Mouse (Mus musculus): ENCODE data around the gene Ppard. TPM values are rescaled to one million over a fixed set of nuclear protein-coding genes. Genes with fewer than 3 reads are reported as not detected.
A peak's percentile ranks its signal among the peaks of the same experiment; 100 is the strongest.
"Not testable (repeated sequence)": the region's sequence is repeated elsewhere in the genome, so short reads cannot be mapped to it uniquely, and the experiment has no call there.

Gene Ppard
- polyA plus RNA-seq, 1 experiment from 2014 or later: 4.6 TPM

DNA sequence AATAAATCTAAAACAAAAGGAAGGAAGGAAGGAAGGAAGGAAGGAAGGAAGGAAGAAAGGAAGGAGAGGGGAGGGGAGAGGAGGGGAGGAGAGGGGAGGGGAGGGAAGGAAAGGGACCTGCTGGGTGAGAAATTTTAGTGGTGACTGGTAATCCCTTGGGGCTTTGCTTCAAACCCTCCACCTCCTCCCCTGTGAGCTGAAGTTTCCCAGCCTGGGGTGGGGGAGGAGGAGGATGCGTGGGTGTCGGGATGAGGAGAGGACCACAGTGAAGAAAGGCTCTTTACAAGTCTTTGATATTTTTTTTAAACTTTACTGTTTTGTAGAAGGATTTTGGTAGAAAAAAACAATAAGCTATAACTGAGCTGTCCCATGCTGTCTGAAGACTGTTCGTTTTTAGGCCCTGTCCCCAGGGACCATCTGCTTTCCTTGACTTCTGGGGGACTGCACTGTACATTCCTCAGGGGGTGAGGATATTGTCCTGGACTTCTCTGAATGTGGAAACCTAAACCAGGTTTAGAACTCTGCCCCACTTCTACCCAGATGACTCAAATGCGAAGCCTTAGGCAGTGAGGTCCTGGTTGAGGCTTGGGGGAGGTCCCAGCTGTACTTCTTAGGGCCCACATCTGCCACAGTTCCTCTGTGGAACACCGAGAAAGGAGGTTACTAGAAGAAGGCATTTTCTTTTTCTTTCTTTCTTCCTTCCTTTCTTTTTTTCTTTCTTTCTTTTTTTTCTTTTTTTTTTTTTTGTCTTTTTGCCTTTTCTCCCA is 79.0 kb downstream of the Ppard start:
- no peak for ATAC-seq (ENCODE audit: insufficient read depth, low FRiP score, low read depth)
- Histone ChIP-seq H3K4me1 (peaks cover 15% of the 10 kb centered on the region), H3K4me3 (replicated peaks) (no peak overlapping the region), H3K27me3 (replicated peaks) (no peaks in the 10 kb centered on the region), H3K9me3 (no peaks in the 10 kb centered on the region), H3K4me2 (no peak overlapping the region), H3K9ac (no peak overlapping the region), H3K27ac (no peak overlapping the region), H3K36me3 (peaks cover 7% of the 10 kb centered on the region; the same call in 1 of the 2 replicates)
- 76% methylated on average over 5 of the region's 5 CpGs for WGBS

DNA sequence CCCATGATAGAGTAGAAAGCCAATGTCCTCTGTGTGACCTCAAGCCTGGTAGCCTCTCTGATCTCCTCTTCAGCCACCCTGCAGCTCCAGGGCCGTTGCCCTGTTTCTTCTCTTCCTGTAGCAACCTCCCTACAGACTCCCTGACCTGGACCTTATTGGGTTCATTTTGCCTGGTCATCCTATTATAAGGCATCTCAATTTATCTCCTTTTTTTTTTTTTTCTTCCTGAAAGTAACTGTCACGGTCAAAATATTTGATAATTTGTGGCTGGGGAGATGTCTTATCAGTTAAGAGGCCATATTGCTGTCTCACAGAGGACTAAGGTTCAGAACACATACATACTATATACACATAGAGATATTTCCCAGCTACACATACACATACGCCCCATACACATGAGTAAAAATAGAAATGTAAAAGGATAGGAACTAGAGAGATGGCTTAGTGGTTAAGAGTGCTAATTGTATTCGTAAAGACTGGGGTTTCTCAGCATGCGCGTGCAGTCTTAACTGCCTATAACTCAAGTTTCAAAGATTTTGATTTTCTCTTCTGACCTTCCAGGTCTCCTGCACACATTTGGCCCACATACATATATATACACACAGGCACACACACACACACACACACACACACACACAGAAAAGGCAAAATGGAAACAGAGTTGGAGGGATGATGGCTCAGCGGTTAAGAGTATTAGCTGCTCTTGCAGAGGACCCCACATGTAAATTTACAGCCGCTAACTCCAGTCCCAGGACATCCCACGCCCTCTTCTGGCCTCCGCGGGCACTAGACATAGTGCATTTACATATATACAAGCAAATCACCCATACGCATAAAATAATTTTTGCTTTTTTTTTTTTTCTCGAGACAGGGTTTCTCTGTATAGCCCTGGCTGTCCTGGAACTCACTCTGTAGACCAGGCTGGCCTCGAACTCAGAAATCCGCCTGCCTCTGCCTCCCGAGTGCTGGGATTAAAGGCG is 80.0 kb downstream of the Ppard start:
- Histone ChIP-seq H3K4me2 (peak overlapping the region; percentile 83), H3K27me3 (replicated peaks) (no peaks in the 10 kb centered on the region), H3K9me3 (no peaks in the 10 kb centered on the region), H3K36me3 (peaks cover 16% of the 10 kb centered on the region), H3K27ac (peak overlapping the region; percentile 73), H3K4me3 (replicated peaks) (peak overlapping the region; percentile 90), H3K9ac (no peak overlapping the region; the same call in 1 of the 2 replicates), H3K4me1 (peaks cover 15% of the 10 kb centered on the region)
- peak; percentile 0; the same call in 1 of the 2 replicates for ATAC-seq (ENCODE audit: insufficient read depth, low FRiP score, low read depth)
- 22% methylated on average over 17 of the region's 17 CpGs for WGBS

DNA sequence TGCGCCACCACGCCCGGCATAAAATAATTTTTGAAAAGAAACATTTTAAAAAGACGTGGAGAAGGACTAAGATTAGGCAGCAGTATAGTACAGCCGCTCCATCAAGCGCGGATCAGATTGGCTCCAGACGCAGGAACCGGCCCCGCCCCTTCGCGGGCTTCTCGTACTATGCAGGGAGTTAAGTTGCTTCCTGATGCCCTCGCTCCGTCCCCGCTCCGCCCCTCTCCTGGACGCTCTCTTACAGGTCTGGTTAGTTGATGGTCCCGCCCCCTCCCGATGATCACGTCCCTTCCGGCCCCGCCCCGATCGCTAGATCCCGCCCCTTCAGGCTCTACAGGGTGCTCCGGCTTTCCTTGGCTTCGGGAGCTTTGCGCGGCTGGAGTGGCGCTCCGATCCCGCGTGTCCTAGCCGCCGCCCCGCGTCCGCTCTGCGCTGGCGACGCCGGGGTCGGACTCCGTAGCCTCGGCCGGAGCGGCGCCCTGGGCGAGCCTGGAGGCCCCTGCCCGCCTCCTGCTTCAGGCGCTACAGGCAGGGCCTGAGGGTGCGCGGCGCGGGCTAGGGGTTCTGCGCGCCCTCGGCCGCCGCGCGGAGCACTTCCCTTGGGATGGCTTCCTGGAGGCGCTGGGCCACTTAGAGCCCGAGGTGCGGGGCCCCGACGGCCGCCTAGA is 80.8 kb downstream of the Ppard start, which contains the start of gene Fance:
TSS of gene Fance (plus strand) at position 308 of the 668 bp plus-strand sequence.
- peak within 1 kb of the TSS; percentile 92 for H3K9ac ChIP-seq
- under 1% methylated on average over 65 of the region's 69 CpGs for WGBS
- peak within 1 kb of the TSS; percentile 90 for H3K4me3 ChIP-seq (replicated peaks)
- peak within 1 kb of the TSS; percentile 96 for H3K27ac ChIP-seq
- no peaks in the 10 kb centered on the region for H3K9me3 ChIP-seq
- H3K36me3 ChIP-seq: peaks cover 20% of the 10 kb centered on the region
- peak; percentile 98 for ATAC-seq (ENCODE audit: insufficient read depth, low FRiP score, low read depth)
- H3K4me2 ChIP-seq: peak within 1 kb of the TSS; percentile 83
- no peaks in the 10 kb centered on the region for H3K27me3 ChIP-seq (replicated peaks)
- peaks cover 15% of the 10 kb centered on the region for H3K4me1 ChIP-seq

DNA sequence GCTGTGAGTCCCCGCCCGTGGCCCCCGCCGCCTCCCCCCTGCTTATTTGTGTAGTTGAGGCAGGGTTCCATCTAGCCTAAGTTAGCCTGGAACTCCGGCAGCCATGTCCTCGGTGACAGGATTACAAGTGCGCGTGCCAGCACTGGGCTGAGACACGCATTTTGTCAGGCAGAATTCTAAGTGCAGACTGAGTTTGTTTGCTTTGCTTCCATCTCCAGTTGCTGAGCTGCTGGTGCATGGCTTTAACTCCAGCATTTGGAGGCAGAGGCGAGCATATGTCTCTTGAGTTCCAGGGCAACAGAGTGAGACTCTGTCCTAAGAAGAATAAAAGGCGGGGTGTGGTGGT is 81.4 kb downstream of the Ppard start:
- Histone ChIP-seq H3K4me2 (peak overlapping the region; percentile 83), H3K36me3 (peaks cover 22% of the 10 kb centered on the region), H3K27me3 (replicated peaks) (no peaks in the 10 kb centered on the region), H3K4me3 (replicated peaks) (peak overlapping the region; percentile 90), H3K27ac (peak overlapping the region; percentile 96), H3K4me1 (peaks cover 11% of the 10 kb centered on the region; the same call in 1 of the 2 replicates), H3K9me3 (no peaks in the 10 kb centered on the region), H3K9ac (peak overlapping the region; percentile 92)
- ATAC-seq (ENCODE audit: insufficient read depth, low FRiP score, low read depth): peak; percentile 11
- under 1% methylated on average over 11 of the region's 11 CpGs for WGBS

DNA sequence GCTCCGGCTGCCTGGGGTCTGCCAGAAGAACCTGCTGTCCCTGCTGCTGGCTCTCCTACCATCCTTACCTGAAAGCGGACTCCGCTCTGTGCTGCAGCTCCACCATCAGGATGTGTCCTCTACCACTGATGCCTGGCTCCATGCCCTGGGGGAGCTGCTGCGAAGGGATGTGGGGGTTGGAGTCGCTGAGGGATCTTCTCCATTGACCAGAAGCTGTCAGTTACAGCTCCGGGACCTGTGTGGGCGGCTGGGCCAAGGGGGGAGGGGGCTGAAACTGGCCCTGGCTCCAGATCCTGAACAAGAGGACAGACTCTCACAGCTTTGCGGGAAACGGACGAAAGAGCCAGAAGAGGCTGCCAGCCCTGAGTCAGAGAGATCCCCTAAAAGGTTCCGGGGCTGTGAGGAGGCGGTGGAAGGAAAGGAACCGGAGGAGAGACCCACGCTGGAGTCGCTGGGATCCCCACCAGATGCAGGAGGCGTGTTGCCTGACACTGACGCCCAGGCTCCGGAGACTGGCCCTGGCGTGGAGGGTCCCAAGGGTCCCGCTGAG is 83.2 kb downstream of the Ppard start:
- H3K9ac ChIP-seq: no peak overlapping the region
- WGBS: 86% methylated on average over 20 of the region's 20 CpGs
- no peak for ATAC-seq (ENCODE audit: insufficient read depth, low FRiP score, low read depth)
- H3K27ac ChIP-seq: no peak overlapping the region
- no peaks in the 10 kb centered on the region for H3K9me3 ChIP-seq
- peaks cover 34% of the 10 kb centered on the region for H3K36me3 ChIP-seq
- no peak overlapping the region for H3K4me3 ChIP-seq (replicated peaks)
- H3K27me3 ChIP-seq (replicated peaks): no peaks in the 10 kb centered on the region
- no peak overlapping the region for H3K4me2 ChIP-seq
- H3K4me1 ChIP-seq: peaks cover 11% of the 10 kb centered on the region; the same call in 1 of the 2 replicates

DNA sequence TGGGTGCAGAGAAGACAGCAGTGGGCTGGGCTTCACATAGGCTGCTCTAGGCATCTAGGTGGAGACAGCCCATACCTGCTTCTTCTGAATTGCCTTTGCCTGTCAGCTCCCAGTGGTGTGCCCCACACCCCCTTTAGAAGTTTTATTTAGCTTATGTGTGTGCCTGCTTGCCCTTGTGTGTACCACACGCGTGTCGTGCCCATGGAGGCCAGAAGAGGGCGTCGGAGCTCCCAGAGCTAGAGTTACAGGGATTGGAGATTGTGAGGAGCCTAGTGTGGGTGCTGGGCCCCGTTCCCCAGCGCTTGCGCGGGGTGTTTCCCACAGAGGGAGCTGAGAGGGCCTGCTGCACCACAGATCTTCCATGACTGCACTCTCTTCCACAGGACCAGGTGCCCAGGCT is 84.0 kb downstream of the Ppard start:
- H3K4me3 ChIP-seq (replicated peaks): no peak overlapping the region
- H3K27me3 ChIP-seq (replicated peaks): no peaks in the 10 kb centered on the region
- no peaks in the 10 kb centered on the region for H3K9me3 ChIP-seq
- no peak for ATAC-seq (ENCODE audit: insufficient read depth, low FRiP score, low read depth)
- H3K9ac ChIP-seq: no peak overlapping the region
- H3K4me1 ChIP-seq: peaks cover 11% of the 10 kb centered on the region; the same call in 1 of the 2 replicates
- 94% methylated on average over 9 of the region's 9 CpGs for WGBS
- H3K36me3 ChIP-seq: peaks cover 35% of the 10 kb centered on the region
- no peak overlapping the region for H3K4me2 ChIP-seq
- H3K27ac ChIP-seq: no peak overlapping the region

DNA sequence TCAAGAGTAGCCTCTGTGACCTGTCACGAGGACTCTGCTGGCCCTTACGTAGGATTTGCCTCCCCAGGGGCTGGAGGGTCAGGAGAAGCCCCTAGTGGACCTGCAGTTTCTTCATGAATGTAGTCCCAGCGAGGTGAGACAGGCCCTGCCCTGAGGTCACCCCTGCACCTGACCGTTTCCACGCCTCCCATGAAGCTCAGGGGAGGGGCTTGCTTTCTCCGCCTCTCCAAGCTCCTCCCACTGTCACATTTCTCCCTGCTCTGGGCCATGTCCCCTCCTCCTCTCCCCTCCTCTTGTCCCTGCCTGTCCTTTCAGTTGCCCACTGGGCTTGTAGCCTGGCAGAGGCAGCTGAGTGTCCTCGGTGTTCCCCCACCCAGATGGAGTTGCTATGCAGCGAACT is 84.6 kb downstream of the Ppard start:
- Histone ChIP-seq H3K27me3 (replicated peaks) (no peaks in the 10 kb centered on the region), H3K9me3 (no peaks in the 10 kb centered on the region), H3K9ac (no peak overlapping the region), H3K27ac (no peak overlapping the region), H3K4me3 (replicated peaks) (no peak overlapping the region), H3K36me3 (peaks cover 35% of the 10 kb centered on the region), H3K4me2 (no peak overlapping the region), H3K4me1 (peaks cover 11% of the 10 kb centered on the region; the same call in 1 of the 2 replicates)
- no peak for ATAC-seq (ENCODE audit: insufficient read depth, low FRiP score, low read depth)
- whole genome bisulfite sequencing: 66% methylated on average over 8 of the region's 8 CpGs

DNA sequence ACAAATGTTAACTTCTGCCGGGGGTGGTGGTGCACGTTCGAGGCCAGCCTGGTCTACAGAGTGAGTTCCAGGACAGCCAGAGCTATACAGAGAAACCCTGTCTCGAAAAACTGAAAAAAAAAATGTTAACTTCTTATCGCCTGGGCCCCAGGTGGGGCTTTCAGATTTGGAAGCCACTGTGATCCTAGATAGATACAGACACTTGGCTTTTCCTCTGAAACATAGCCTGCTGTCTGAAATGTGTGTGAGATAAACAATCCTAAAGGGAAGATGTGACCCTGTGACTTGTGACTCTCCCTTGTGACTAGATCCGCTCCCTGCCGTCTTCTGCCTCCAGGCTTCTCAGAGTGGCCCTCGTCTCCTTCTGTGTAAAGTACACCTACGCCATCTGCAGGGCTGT is 85.2 kb downstream of the Ppard start:
- 81% methylated on average over 9 of the region's 9 CpGs for WGBS
- H3K36me3 ChIP-seq: peaks cover 41% of the 10 kb centered on the region

DNA sequence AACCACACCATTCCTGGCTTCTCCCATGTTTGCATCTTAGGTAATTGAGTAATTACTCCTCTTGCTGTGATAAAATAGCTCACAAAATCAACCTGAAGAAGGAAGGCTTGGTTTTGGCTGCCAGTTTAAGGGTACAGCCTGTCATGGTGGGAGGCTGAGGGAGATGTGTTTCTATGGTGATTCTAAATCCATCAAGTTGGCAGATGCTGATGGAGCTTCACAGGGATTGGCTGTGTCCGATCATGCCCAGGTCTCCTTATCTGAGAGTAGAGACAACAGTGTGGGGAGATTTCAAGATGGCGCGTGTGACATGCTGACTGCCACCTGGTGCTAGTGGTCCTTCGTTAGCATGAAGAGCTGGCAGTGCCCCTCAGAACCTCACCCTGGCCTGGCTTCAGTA is 89.2 kb downstream of the Ppard start:
- Histone ChIP-seq H3K27me3 (replicated peaks) (no peaks in the 10 kb centered on the region), H3K4me3 (replicated peaks) (no peak overlapping the region), H3K27ac (no peak overlapping the region), H3K9ac (no peak overlapping the region), H3K36me3 (peaks cover 51% of the 10 kb centered on the region), H3K4me2 (no peak overlapping the region), H3K4me1 (0 out of 2 replicates have a peak, but pooled peaks cover under 1% of the 10 kb centered on the region), H3K9me3 (no peaks in the 10 kb centered on the region)
- ATAC-seq (ENCODE audit: insufficient read depth, low FRiP score, low read depth): no peak
- WGBS: 89% methylated on average over 4 of the region's 4 CpGs

More for the DNA sequence above, 85.2 kb downstream of the Ppard start:
- no peak for ATAC-seq (ENCODE audit: insufficient read depth, low FRiP score, low read depth)
- no peak overlapping the region for H3K9ac ChIP-seq
- H3K27me3 ChIP-seq (replicated peaks): no peaks in the 10 kb centered on the region
- H3K4me1 ChIP-seq: peaks cover 11% of the 10 kb centered on the region; the same call in 1 of the 2 replicates
- no peaks in the 10 kb centered on the region for H3K9me3 ChIP-seq
- H3K27ac ChIP-seq: no peak overlapping the region
- H3K4me3 ChIP-seq (replicated peaks): no peak overlapping the region
- no peak overlapping the region for H3K4me2 ChIP-seq

DNA sequence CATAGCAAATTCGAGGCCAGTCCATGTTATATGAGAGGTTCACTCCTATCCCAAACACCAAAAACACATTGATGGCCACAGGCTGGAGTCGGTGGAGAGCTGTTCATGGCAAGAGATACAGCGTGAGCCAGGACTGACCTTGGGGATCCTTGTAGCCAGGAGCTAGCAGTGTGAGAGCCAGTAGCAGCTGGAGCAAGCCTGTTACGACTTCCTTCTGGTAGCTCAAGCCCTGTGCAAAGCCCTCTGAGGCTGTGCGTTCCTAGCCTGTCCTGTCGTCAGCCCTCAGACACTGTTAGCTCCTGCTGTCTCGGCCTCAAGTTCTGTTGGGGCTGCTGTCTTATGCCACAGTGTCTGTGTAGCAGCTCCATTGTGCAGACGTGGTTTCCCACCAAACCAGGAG is 91.3 kb downstream of the Ppard start:
- no peak overlapping the region for H3K4me3 ChIP-seq (replicated peaks)
- H3K9me3 ChIP-seq: no peaks in the 10 kb centered on the region
- no peak overlapping the region for H3K27ac ChIP-seq
- WGBS: 83% methylated on average over 8 of the region's 8 CpGs
- no peak for ATAC-seq (ENCODE audit: insufficient read depth, low FRiP score, low read depth)
- no peaks in the 10 kb centered on the region for H3K27me3 ChIP-seq (replicated peaks)
- peaks cover 15% of the 10 kb centered on the region for H3K4me1 ChIP-seq
- H3K4me2 ChIP-seq: no peak overlapping the region
- H3K36me3 ChIP-seq: peaks cover 37% of the 10 kb centered on the region
- no peak overlapping the region for H3K9ac ChIP-seq

DNA sequence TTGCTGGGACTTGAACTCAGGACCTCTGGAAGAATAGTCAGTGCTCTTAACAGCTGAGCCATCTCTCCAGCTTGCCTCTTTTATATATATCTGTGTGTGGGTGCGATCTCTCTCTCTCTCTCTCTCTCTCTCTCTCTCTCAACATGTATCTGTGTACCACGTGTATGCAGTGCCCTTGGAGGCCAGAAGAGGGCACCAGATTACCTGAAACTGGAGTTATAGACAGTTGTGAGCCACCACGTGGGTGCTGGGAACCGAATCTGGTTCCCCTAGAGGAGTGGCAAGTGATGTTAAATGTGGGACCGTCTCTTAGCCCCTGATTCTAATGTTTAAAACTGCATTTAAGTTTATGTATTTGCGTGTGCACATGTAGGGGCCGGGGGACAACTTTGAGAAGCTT is 91.9 kb downstream of the Ppard start:
- WGBS: 90% methylated on average over 7 of the region's 7 CpGs
- not testable (repeated sequence) for H3K9me3 ChIP-seq; H3K27ac ChIP-seq; H3K27me3 ChIP-seq (replicated peaks); H3K4me2 ChIP-seq; H3K4me3 ChIP-seq (replicated peaks); H3K9ac ChIP-seq; ATAC-seq (ENCODE audit: insufficient read depth, low FRiP score, low read depth)
- peaks cover 15% of the 10 kb centered on the region for H3K4me1 ChIP-seq
- H3K36me3 ChIP-seq: peaks cover 31% of the 10 kb centered on the region
